Mouse (Mus musculus) Patski (cell line): ENCODE data around the gene Hmg20a. TPM values are rescaled to one million over a fixed set of nuclear protein-coding genes. Genes with fewer than 3 reads are reported as not detected.
"Not testable (repeated sequence)": the region's sequence is repeated elsewhere in the genome, so short reads cannot be mapped to it uniquely, and the experiment has no call there.

Experiments
- ATAC-seq: fragments of 100-300 bp; one replicate; pipeline ENCODE4 v1.8.0; 2021
- CTCF ChIA-PET: fragments of 350-600 bp; sonication (Branson Sonifier 250); formaldehyde crosslinking; loops from one replicate; lab custom pipeline; 2022; ENCODE audit warnings: inconsistent platforms; lab: Charles Lee
- POLR2A ChIA-PET: fragments of 350-600 bp; sonication (Branson Sonifier 250); formaldehyde crosslinking; loops from one replicate; lab custom pipeline; 2022; ENCODE audit warnings: antibody characterized with exemption, inconsistent platforms; lab: Charles Lee
- DNase-seq: peaks from one replicate; pipeline ENCODE4 v3.0.0-alpha.2; 2011; ENCODE audit warnings: low read depth, low spot score
- H3K27me3 ChIP-seq: fragments of 371-371 bp; one replicate; pipeline ENCODE4 v1.5.1; 2021
- CTCF ChIP-seq: fragments of 100-300 bp; IDR thresholded peaks from one replicate; pipeline ENCODE4 v1.5.1; 2021
- in situ Hi-C: fragments of 300-500 bp; cut with MboI; formaldehyde crosslinking; loops from 3 replicates; pipeline ENCODE4 v1.11.1; 2018; ENCODE audit warnings: low pct_unique_long_range_greater_than_20kb, mixed read lengths
- polyA plus RNA-seq: library from polyadenylated mRNA; unstranded; gene quantifications from one replicate; pipeline ENCODE4 v1.2.3, GENCODE M21; 2021

Gene Hmg20a
- polyA plus RNA-seq, 1 experiment from 2014 or later = 35.9 TPM

DNA sequence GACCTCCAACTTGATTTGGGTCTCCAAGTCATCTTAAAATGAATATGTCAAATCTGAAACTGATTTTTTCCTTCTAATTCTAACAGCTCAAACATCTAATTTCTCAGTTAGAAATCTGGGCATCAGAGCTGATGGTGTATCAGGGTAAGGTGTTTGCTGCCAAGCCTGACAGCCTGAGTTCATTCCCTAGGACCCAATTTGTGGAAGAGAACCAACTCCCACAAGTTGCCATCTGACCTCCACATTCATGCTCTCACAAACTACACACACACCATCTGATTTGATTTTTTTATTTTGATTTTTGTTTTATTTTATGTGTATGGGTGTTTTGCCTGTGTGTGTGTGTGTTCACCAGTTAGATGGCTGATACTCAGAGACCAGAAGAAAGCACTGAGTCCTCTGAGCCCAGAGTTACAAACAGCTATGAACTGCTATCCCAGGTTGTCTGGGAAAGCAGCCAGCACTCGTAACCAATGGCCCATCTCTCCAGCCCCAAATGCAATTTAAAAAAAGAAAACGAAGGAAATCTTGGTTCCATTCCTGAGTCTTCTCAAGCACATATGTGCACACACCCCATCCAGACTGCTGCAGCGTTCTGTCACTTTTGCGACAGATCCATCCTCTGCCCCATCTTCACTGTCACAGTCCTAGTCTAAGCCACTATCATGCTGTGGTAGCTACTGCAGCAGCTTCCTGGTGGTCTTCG lies 17.6 kb downstream of the Hmg20a start:
- no peak for TF ChIP-seq CTCF
- ChIA-PET POLR2A (no interaction called here), CTCF (interaction anchor here (1.3 kb wide), 1 partner anchor 13 kb away, joined by 3 read pairs; no protein-coding TSS in a partner anchor)
- DNase-seq (no peak), ATAC-seq (no peak)
- no peaks in the 10 kb centered on the region for H3K27me3 ChIP-seq
- in situ Hi-C loops = no loop called here

DNA sequence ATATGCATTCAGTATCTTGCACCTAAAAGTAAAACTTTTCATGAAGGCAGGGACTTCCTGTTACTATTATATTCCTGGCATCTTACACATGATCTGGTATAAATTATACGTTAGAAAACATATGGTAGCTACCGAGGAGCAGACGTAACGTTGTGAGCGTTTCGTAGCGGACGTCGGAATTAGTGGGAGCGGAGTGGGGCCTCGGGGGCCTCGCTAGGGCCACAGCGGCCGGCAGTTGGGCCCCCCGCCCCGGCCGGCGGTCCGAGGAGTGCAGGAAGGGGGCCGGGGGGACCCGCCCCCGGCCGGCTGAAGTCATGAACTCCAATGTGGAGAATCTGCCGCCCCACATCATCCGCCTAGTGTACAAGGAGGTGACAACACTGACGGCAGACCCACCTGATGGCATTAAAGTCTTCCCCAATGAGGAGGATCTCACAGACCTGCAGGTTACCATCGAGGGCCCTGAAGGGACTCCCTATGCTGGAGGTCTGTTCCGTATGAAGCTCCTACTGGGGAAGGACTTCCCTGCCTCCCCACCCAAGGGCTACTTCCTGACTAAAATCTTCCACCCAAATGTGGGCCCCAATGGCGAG lies 19.0 kb downstream of the Hmg20a start:
- in situ Hi-C loops, ATAC-seq, H3K27me3 ChIP-seq, CTCF ChIA-PET, POLR2A ChIA-PET, DNase-seq: not testable (repeated sequence)

DNA sequence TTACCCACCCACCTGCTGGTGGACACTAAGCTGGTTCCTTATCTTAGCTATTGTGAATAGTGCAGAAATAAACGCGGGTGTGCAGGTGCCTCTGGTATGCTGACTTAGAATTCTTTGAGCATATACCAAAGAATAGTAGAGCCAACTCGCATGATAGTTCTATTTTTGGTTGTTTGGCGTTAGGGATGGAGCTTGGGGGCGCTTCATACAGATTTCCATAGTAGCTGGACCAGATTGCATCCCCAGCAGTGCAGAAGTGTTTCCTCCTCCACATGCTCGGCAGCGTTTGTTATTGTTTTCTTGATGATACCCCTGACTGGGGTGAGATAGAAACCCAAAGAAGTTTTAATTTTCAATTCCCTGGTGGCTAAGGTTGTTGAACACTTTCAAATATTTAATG lies 21.3 kb downstream of the Hmg20a start:
- in situ Hi-C loops = no loop called here
- no peak for TF ChIP-seq CTCF
- ChIA-PET POLR2A (no interaction called here), CTCF (no interaction called here)
- H3K27me3 ChIP-seq = no peaks in the 10 kb centered on the region
- ATAC-seq (no peak), DNase-seq (no peak)

DNA sequence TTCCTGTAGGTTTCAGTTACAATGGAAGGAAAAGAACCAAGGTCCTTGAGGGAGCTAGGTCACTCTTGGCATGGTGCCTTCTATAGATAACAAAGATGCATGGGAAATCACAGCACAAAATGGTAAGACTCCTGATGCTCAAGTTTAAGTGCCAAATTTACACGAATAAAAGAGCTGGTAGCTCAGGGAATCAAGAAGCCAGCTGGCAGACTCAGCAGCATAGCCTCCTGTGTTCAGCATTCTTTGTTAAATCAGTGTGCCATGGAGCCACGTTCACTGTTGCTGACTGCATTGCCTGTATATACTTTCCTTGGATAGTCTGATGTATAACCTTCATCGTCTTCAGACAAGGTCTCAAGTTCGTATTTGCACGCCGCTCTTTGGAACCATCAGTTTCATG lies 33.2 kb downstream of the Hmg20a start:
- ATAC-seq = no peak
- H3K27me3 ChIP-seq = no peaks in the 10 kb centered on the region
- TF ChIP-seq CTCF = no peak
- ChIA-PET CTCF (no interaction called here), POLR2A (no interaction called here)
- DNase-seq = no peak
- in situ Hi-C loops = no loop called here

DNA sequence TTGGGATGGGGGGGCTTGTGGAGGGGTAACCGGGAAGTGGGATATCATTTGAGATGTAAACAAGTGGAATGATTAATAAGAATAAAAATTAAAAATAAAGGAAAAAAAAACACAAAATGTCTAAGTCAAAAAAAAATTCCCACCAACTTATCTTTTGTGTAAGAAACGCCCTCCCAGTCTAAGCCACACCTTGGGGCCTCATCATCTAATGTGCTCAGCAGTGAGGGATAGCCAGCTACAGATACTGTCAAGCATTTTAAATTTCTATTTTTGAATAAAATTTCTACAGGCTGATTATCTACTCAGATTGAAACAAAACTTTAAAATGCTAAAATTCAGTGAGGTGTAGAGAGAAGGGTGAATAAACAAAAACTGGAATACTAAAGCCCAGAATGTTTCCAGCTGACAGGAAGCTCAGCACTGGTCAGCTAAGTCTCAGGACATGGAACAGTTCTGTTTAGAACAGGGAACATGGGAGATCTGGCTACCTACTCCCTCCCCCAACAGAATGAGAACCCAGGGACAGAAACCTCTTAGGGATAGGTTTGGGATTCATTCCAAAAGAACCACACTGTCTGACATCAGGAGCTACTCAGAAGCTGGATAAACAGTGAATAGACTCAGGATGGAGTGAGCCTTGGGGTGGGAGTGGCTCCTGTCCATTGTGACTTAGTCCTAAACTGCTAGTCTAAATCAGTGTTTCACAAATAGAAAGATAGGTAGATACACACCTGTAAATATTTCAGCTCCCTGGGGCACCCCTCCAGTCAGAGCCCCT lies 34.8 kb downstream of the Hmg20a start:
- no peak for DNase-seq
- ChIA-PET POLR2A (no interaction called here), CTCF (no interaction called here)
- no peak for ATAC-seq
- in situ Hi-C loops = no loop called here
- no peak for TF ChIP-seq CTCF
- no peaks in the 10 kb centered on the region for H3K27me3 ChIP-seq

DNA sequence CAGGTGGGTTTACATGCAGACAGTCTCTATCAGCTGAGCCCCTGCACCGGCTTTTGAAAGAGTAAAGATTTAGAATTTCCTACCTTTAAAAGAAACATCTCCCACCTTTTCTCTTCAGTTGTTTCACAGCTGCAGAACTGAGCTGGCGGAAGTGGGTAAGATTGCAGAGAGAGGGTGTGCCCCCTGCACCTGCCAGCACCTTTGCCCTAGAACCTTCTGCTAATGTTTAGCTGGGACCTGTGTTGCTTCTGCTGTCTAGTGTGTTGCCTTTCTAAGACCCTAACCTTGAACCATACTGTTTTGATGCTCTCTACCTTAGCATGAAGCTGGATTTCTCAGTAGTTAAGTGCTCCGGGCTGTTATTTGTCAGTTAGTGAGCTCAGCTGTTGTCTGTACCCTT lies 38.0 kb downstream of the Hmg20a start:
- no peak for TF ChIP-seq CTCF
- no peaks in the 10 kb centered on the region for H3K27me3 ChIP-seq
- CTCF ChIA-PET = interaction anchor here (1.0 to 1.7 kb wide), 3 partner anchors 9 to 46 kb away, joined by 3 to 5 read pairs (median 3); no protein-coding TSS in a partner anchor
- POLR2A ChIA-PET = no interaction called here
- in situ Hi-C loops = no loop called here
- DNase-seq (no peak), ATAC-seq (no peak)

DNA sequence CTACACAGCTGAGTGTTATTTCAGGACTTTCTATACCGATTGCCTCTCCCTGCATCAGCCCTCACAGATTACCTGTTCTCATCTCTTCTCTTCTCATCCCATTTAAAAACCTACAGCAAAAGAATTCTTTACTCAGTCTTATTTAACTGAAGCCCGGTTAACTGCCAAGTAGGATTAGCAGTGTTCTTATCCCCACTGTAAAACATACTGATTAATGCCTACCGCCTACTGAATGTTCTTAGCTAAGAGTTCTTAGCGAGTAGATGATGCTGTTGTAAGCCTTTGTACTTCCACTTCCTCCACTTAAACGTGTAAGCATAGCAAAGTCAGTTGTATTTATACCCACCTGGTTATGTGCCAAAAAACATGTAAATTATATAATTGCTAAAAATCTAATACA lies 42.6 kb downstream of the Hmg20a start:
- CTCF ChIA-PET = no interaction called here
- ATAC-seq (no peak), DNase-seq (no peak)
- POLR2A ChIA-PET = no interaction called here
- TF ChIP-seq CTCF = no peak
- in situ Hi-C loops = loop anchor here (5.0 kb wide), 1 partner anchor 39 kb away; no protein-coding TSS in a partner anchor
- H3K27me3 ChIP-seq = no peaks in the 10 kb centered on the region

DNA sequence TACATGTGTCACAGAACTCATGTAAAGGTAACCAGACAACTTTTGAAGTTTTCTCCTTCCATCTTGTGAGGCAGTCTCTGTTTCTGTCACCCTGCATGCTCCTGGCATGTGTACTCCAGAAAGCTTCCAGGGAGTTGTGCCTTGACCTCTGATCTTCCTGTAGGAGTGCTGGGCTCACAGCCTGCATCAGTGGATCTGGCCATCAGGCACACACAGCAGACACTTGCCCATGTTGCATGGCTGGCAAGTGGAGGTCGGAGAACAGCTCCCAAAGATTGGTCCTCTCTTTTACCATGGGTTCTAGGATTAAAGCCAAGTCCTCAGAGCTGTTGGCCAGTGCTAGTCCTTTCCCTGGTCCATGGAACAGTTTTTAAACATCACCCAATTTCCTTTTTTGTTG lies 44.2 kb downstream of the Hmg20a start:
- ChIA-PET CTCF (no interaction called here), POLR2A (no interaction called here)
- no peak for TF ChIP-seq CTCF
- H3K27me3 ChIP-seq = no peaks in the 10 kb centered on the region
- in situ Hi-C loops = loop anchor here (5.0 kb wide), 1 partner anchor 40 kb away; no protein-coding TSS in a partner anchor
- DNase-seq (no peak), ATAC-seq (no peak)

DNA sequence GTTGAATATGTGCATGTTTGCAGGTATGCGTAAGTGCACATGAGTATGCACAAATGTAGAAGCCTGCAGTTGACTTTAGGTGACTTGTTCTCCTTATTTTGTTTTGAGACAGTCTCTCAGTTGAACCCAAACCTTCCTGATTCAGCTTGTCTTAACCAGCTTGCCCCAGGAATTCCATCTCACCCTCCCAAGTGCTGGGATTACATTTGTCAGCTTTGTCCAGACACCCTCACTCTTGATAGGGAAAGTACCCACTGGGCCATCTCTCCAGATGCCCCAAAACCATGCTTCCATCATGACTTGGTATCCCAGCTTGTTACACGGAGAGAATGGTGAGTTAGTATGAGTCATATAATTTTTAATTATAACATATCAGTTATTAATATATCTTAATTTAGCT lies 44.6 kb downstream of the Hmg20a start:
- no peak for TF ChIP-seq CTCF
- no peak for DNase-seq
- H3K27me3 ChIP-seq = no peaks in the 10 kb centered on the region
- CTCF ChIA-PET = no interaction called here
- in situ Hi-C loops = loop anchor here (5.0 kb wide), 1 partner anchor 41 kb away; no protein-coding TSS in a partner anchor
- POLR2A ChIA-PET = no interaction called here
- ATAC-seq = no peak

DNA sequence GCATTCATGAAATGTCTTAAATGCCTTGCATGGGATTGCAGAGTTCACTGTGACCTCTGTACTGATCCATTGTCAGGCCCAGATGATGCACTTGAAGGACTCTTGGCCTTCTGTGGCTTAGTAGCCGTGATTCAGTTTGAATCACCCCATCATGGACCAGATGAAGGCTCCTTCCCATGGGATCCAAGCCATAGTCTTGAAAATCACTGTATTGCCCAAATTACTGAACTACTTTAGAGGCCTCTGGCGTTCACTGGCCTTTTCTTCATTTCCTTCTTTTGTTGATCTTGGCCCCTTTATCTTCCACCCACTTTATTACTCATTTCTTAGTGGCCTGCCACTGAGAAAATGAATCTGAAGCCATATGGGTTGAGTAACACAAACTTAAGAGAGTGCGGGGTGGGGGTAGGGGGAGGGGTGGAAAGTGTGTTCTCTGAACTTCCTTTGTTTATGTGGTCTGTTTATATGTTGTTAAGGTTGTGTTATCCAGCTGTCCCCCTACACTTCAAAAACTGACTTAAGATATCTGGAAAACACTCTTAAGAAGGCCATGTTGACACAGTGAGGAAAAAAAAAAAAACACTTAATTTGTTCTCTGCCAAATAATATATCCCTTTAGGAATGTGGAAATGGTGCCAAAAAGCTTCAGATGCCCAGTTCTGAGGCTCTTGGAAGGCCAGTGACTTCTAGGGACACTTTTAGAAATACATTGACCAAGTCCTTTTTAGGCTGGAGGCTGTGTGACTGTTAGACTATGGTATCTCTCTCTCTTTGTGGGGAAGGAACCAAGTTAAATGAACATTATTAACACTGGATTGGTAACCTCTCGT lies 45.5 kb downstream of the Hmg20a start:
- POLR2A ChIA-PET = interaction anchor here (0.6 kb wide), 1 partner anchor 20 kb away, joined by 3 read pairs; no protein-coding TSS in a partner anchor
- in situ Hi-C loops = loop anchor here (5.0 kb wide), 1 partner anchor 42 kb away; no protein-coding TSS in a partner anchor
- TF ChIP-seq CTCF = no peak
- ATAC-seq (peak; percentile 52), DNase-seq (peak; percentile 54)
- H3K27me3 ChIP-seq = no peaks in the 10 kb centered on the region
- CTCF ChIA-PET = no interaction called here
